Mouse (Mus musculus): Measurements from ENCODE around the gene Defa2.
"Not testable (repeated sequence)": the region's sequence is repeated elsewhere in the genome, so short reads cannot be mapped to it uniquely, and the experiment has no call there.

Gene Defa2

DNA sequence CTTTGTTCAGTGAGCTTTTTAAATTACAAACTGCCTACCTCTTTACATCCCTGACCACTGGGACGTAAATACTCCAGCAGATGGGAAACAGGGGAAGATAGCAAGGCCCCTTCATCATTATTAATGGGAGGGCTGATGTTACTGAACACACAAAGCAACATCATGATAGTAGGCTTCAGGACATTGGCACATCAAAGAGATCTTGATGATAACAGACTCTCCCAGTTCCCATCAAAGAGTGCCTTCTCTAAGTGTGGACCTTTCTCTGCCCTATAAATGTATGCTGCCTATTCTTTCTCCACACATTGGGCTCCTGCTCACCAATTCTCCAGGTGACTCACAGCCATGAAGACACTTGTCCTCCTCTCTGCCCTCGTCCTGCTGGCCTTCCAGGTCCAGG lies at the start of gene Defa2:
TSS of gene Defa2 (plus strand) at position 301 of the 400 bp plus-strand sequence.
- not testable (repeated sequence) for DNase-seq

DNA sequence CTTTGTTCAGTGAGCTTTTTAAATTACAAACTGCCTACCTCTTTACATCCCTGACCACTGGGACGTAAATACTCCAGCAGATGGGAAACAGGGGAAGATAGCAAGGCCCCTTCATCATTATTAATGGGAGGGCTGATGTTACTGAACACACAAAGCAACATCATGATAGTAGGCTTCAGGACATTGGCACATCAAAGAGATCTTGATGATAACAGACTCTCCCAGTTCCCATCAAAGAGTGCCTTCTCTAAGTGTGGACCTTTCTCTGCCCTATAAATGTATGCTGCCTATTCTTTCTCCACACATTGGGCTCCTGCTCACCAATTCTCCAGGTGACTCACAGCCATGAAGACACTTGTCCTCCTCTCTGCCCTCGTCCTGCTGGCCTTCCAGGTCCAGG lies 13.2 kb downstream of the Defa2 start, which contains the start of gene Defa33:
TSS of gene Defa33 (plus strand) at position 301 of the 400 bp plus-strand sequence.
- DNase-seq: not testable (repeated sequence)

DNA sequence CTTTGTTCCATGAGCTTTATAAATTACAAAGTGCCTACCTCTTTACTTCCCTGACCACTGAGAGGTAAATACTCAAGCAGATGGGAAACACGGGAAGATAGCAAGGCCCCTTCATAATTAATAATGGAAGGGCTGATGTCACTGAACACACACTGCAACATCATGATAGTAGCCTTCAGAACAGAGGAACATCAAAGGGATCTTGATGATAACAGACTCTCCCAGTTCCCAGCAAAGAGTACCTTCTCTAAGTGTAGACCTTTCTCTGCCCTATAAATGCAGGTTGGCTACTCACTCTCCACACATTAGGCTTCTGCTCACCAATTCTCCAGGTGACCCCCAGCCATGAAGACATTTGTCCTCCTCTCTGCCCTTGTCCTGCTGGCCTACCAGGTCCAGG lies 48.8 kb downstream of the Defa2 start, which contains the start of gene Defa36:
TSS of gene Defa36 (plus strand) at position 301 of the 400 bp plus-strand sequence.
- not testable (repeated sequence) for DNase-seq

Measured in thymus, postnatal 4 days (tissue).